Mouse (Mus musculus): ENCODE measurements around the gene Ascc1. TPM values are rescaled to one million over a fixed set of nuclear protein-coding genes. Genes with fewer than 3 reads are reported as not detected.
"Not testable (repeated sequence)": the region's sequence is repeated elsewhere in the genome, so short reads cannot be mapped to it uniquely, and the experiment has no call there.

The Ascc1 gene
- polyA plus RNA-seq, 1 experiment from 2014 or later = 41.8 TPM

- Histone ChIP-seq H3K36me3 (replicated peaks) (no peaks in the 10 kb centered on the region), H3K4me3 (no peak overlapping the region), H3K4me1 (peaks cover 35% of the 10 kb centered on the region), H3K27me3 (replicated peaks; ENCODE audit: low read depth, poor library complexity, severe bottlenecking) (peaks cover 34% of the 10 kb centered on the region), H3K9me3 (no peaks in the 10 kb centered on the region), H3K27ac (replicated peaks) (no peak overlapping the region)
- no peak for DNase-seq (ENCODE audit: low spot score)
- 89% methylated on average over 9 of the region's 9 CpGs for WGBS
These were observed 111.5 kb downstream of the Ascc1 start for GRCm38 (mm10) chr10:60113965-60114690.

- Histone ChIP-seq H3K4me3 (peak overlapping the region; percentile 42), H3K4me1 (peaks cover 47% of the 10 kb centered on the region), H3K36me3 (replicated peaks) (no peaks in the 10 kb centered on the region), H3K27me3 (replicated peaks; ENCODE audit: low read depth, poor library complexity, severe bottlenecking) (peaks cover 20% of the 10 kb centered on the region), H3K27ac (replicated peaks) (peak overlapping the region; percentile 4; the same call in 1 of the 2 replicates), H3K9me3 (no peaks in the 10 kb centered on the region)
- WGBS = 7% methylated on average over 14 of the region's 14 CpGs
- DNase-seq (ENCODE audit: low spot score) = peak; percentile 73
These were observed 113.0 kb downstream of the Ascc1 start for GRCm38 (mm10) chr10:60115345-60116185.

- no peaks in the 10 kb centered on the region for H3K36me3 ChIP-seq (replicated peaks)
- no peak overlapping the region for H3K27ac ChIP-seq (replicated peaks)
- H3K27me3 ChIP-seq (replicated peaks; ENCODE audit: low read depth, poor library complexity, severe bottlenecking) = peaks cover 8% of the 10 kb centered on the region
- WGBS = 43% methylated on average over 4 of the region's 4 CpGs
- H3K4me1 ChIP-seq = peaks cover 49% of the 10 kb centered on the region
- H3K9me3 ChIP-seq = no peaks in the 10 kb centered on the region
- no peak overlapping the region for H3K4me3 ChIP-seq
- DNase-seq (ENCODE audit: low spot score) = no peak
These were observed 114.4 kb downstream of the Ascc1 start for GRCm38 (mm10) chr10:60116997-60117396.

- Histone ChIP-seq H3K36me3 (replicated peaks) (no peaks in the 10 kb centered on the region), H3K27ac (replicated peaks) (no peak overlapping the region), H3K4me3 (no peak overlapping the region), H3K27me3 (replicated peaks; ENCODE audit: low read depth, poor library complexity, severe bottlenecking) (peaks cover 4% of the 10 kb centered on the region; the same call in 1 of the 2 replicates), H3K9me3 (no peaks in the 10 kb centered on the region), H3K4me1 (peaks cover 49% of the 10 kb centered on the region)
- WGBS = 51% methylated on average over 7 of the region's 7 CpGs
- DNase-seq (ENCODE audit: low spot score) = no peak
These were observed 115.9 kb downstream of the Ascc1 start for GRCm38 (mm10) chr10:60118464-60118863.

GRCm38 (mm10) chr10:60120630-60121029 lies 118.0 kb downstream of the Ascc1 start:
- no peak overlapping the region for H3K27ac ChIP-seq (replicated peaks)
- peaks cover 45% of the 10 kb centered on the region for H3K4me1 ChIP-seq
- no peak overlapping the region for H3K4me3 ChIP-seq
- DNase-seq (ENCODE audit: low spot score) = no peak
- no peaks in the 10 kb centered on the region for H3K36me3 ChIP-seq (replicated peaks)
- no peaks in the 10 kb centered on the region for H3K9me3 ChIP-seq
- WGBS = 78% methylated on average over 4 of the region's 4 CpGs
- no peaks in the 10 kb centered on the region for H3K27me3 ChIP-seq (replicated peaks; ENCODE audit: low read depth, poor library complexity, severe bottlenecking)

- Histone ChIP-seq H3K36me3 (replicated peaks) (no peaks in the 10 kb centered on the region), H3K27me3 (replicated peaks; ENCODE audit: low read depth, poor library complexity, severe bottlenecking) (peaks cover 8% of the 10 kb centered on the region; the same call in 1 of the 2 replicates), H3K4me3 (no peak overlapping the region), H3K9me3 (no peaks in the 10 kb centered on the region), H3K27ac (replicated peaks) (no peak overlapping the region), H3K4me1 (peaks cover 24% of the 10 kb centered on the region)
- peak; percentile 50 for DNase-seq (ENCODE audit: low spot score)
- 66% methylated on average over 6 of the region's 6 CpGs for WGBS
These were observed 121.5 kb downstream of the Ascc1 start for GRCm38 (mm10) chr10:60124078-60124477.

- no peak for DNase-seq (ENCODE audit: low spot score)
- Histone ChIP-seq H3K4me3 (peak overlapping the region; percentile 38), H3K9me3 (no peaks in the 10 kb centered on the region), H3K36me3 (replicated peaks) (no peaks in the 10 kb centered on the region), H3K27me3 (replicated peaks; ENCODE audit: low read depth, poor library complexity, severe bottlenecking) (peaks cover 8% of the 10 kb centered on the region; the same call in 1 of the 2 replicates), H3K27ac (replicated peaks) (peak overlapping the region; percentile 48; the same call in 1 of the 2 replicates), H3K4me1 (peaks cover 10% of the 10 kb centered on the region)
- 23% methylated on average over 22 of the region's 22 CpGs for WGBS
These were observed 123.1 kb downstream of the Ascc1 start for GRCm38 (mm10) chr10:60125529-60126327.

GRCm38 (mm10) chr10:60128287-60128686 lies 125.7 kb downstream of the Ascc1 start:
- no peak for DNase-seq (ENCODE audit: low spot score)
- H3K27ac ChIP-seq (replicated peaks) = no peak overlapping the region
- H3K36me3 ChIP-seq (replicated peaks) = no peaks in the 10 kb centered on the region
- H3K4me3 ChIP-seq = no peak overlapping the region
- H3K4me1 ChIP-seq = peaks cover 16% of the 10 kb centered on the region
- no peaks in the 10 kb centered on the region for H3K9me3 ChIP-seq
- H3K27me3 ChIP-seq (replicated peaks; ENCODE audit: low read depth, poor library complexity, severe bottlenecking) = peaks cover 8% of the 10 kb centered on the region; the same call in 1 of the 2 replicates
- 86% methylated on average over 9 of the region's 9 CpGs for WGBS

- Histone ChIP-seq H3K4me3 (no peak overlapping the region), H3K9me3 (no peaks in the 10 kb centered on the region), H3K27me3 (replicated peaks; ENCODE audit: low read depth, poor library complexity, severe bottlenecking) (peaks cover 8% of the 10 kb centered on the region; the same call in 1 of the 2 replicates), H3K36me3 (replicated peaks) (no peaks in the 10 kb centered on the region), H3K27ac (replicated peaks) (no peak overlapping the region), H3K4me1 (peaks cover 28% of the 10 kb centered on the region)
- no peak for DNase-seq (ENCODE audit: low spot score)
- 89% methylated on average over 4 of the region's 4 CpGs for WGBS
These were observed 127.9 kb downstream of the Ascc1 start for GRCm38 (mm10) chr10:60130504-60130903.

- H3K4me1 ChIP-seq = peaks cover 20% of the 10 kb centered on the region
- no peaks in the 10 kb centered on the region for H3K9me3 ChIP-seq
- 21% methylated on average over 6 of the region's 6 CpGs for WGBS
- no peaks in the 10 kb centered on the region for H3K36me3 ChIP-seq (replicated peaks)
- peak overlapping the region; percentile 36 for H3K27ac ChIP-seq (replicated peaks)
- peak; percentile 69 for DNase-seq (ENCODE audit: low spot score)
- H3K4me3 ChIP-seq = no peak overlapping the region
- no peaks in the 10 kb centered on the region for H3K27me3 ChIP-seq (replicated peaks; ENCODE audit: low read depth, poor library complexity, severe bottlenecking)
These were observed 130.9 kb downstream of the Ascc1 start for GRCm38 (mm10) chr10:60133501-60133900.

- peak overlapping the region; percentile 36 for H3K27ac ChIP-seq (replicated peaks)
These were observed 131.6 kb downstream of the Ascc1 start for GRCm38 (mm10) chr10:60134201-60134600.

GRCm38 (mm10) chr10:60136010-60136409 lies 133.4 kb downstream of the Ascc1 start:
- not testable (repeated sequence) for H3K4me3 ChIP-seq; H3K9me3 ChIP-seq; H3K27me3 ChIP-seq (replicated peaks; ENCODE audit: low read depth, poor library complexity, severe bottlenecking); H3K27ac ChIP-seq (replicated peaks); H3K36me3 ChIP-seq (replicated peaks); DNase-seq (ENCODE audit: low spot score)
- peaks cover 20% of the 10 kb centered on the region for H3K4me1 ChIP-seq
- WGBS = 48% methylated on average over 1 of the region's 1 CpGs

More at GRCm38 (mm10) chr10:60134201-60134600, 131.6 kb downstream of the Ascc1 start:
- DNase-seq (ENCODE audit: low spot score) = no peak
- Histone ChIP-seq H3K27me3 (replicated peaks; ENCODE audit: low read depth, poor library complexity, severe bottlenecking) (no peaks in the 10 kb centered on the region), H3K4me1 (peaks cover 20% of the 10 kb centered on the region), H3K4me3 (no peak overlapping the region), H3K9me3 (no peaks in the 10 kb centered on the region), H3K36me3 (replicated peaks) (no peaks in the 10 kb centered on the region)
- 53% methylated on average over 9 of the region's 9 CpGs for whole genome bisulfite sequencing
